Mouse (Mus musculus) midbrain, postnatal 0 days (tissue): ENCODE measurements around the gene Obp2b. TPM values are rescaled to one million over a fixed set of nuclear protein-coding genes. Genes with fewer than 3 reads are reported as not detected.

Source experiments
- ATAC-seq: fragments of 200-750 bp; cut with Nextera tagmentation; 2 replicates; pipeline ENCODE4 v1.8.0; 2017; ENCODE audit warnings: moderate number of reproducible peaks, mild to moderate bottlenecking, moderate TSS enrichment, moderate library complexity; ENCODE audit not compliant: low FRiP score
- DNase-seq: peaks from one replicate; pipeline ENCODE4 v3.0.0-alpha.2; 2015; ENCODE audit warnings: low spot score
- H3K27ac ChIP-seq: fragments of 300-500 bp; sonication (generic); 2 replicates; pipeline ENCODE4 v1.5.1; 2014; ENCODE audit warnings: low read depth, mild to moderate bottlenecking, low read length, mixed read lengths
- H3K27me3 ChIP-seq: fragments of 300-500 bp; sonication (generic); 2 replicates; pipeline ENCODE4 v1.6.1; 2014; ENCODE audit warnings: low read length, control low read depth, mixed read lengths; ENCODE audit not compliant: insufficient read depth
- H3K36me3 ChIP-seq: fragments of 300-500 bp; sonication (generic); 2 replicates; pipeline ENCODE4 v1.6.1; 2014; ENCODE audit warnings: low read length, control low read depth, mixed read lengths; ENCODE audit not compliant: insufficient read depth
- H3K4me1 ChIP-seq: fragments of 300-500 bp; sonication (generic); 2 replicates; pipeline ENCODE4 v1.6.1; 2014; ENCODE audit warnings: mild to moderate bottlenecking, control low read depth, antibody characterized with exemption, low read length, mixed read lengths; ENCODE audit not compliant: insufficient read depth
- H3K4me2 ChIP-seq: fragments of 300-500 bp; sonication (generic); 2 replicates; pipeline ENCODE4 v1.6.1; 2014; ENCODE audit warnings: low read depth, mild to moderate bottlenecking, low read length, mixed read lengths; ENCODE audit not compliant: poor library complexity, severe bottlenecking
- H3K4me3 ChIP-seq: fragments of 300-500 bp; sonication (generic); 2 replicates; pipeline ENCODE4 v1.5.1; 2014; ENCODE audit warnings: low read depth, mild to moderate bottlenecking, low read length, moderate library complexity
- H3K9ac ChIP-seq: fragments of 300-500 bp; sonication (generic); replicated peaks from 2 replicates; pipeline ENCODE4 v1.6.1; 2014; ENCODE audit warnings: mild to moderate bottlenecking, low read length, moderate library complexity, mixed read lengths; ENCODE audit not compliant: poor library complexity, severe bottlenecking
- H3K9me3 ChIP-seq: fragments of 300-500 bp; sonication (generic); 2 replicates; pipeline ENCODE4 v1.6.1; 2016; ENCODE audit warnings: low read length, control low read depth
- CTCF ChIP-seq: IDR thresholded peaks from 2 replicates; pipeline ENCODE4 v1.5.1; 2016; ENCODE audit warnings: antibody characterized with exemption, mild to moderate bottlenecking
- WGBS: fragments of 180-500 bp; shearing (Covaris S2); extraction: QIAGEN DNeasy Blood & Tissue Kit; methylation state at CpG from one replicate; pipeline ENCODE4 v1.1.7; 2014; 5-methylcytosine and 5-hydroxymethylcytosine counted together
- polyA plus RNA-seq: library from polyadenylated mRNA; unstranded; fragments of >200 nt; fragmentation: Nextera tagmentation; extraction: Ambion mirVana; gene quantifications from 2 replicates; pipeline ENCODE4 v1.2.1, GENCODE M21; 2015
- total RNA-seq: library from RNA; depleted of rRNA; stranded (reverse); fragments of >200 nt; gene quantifications from 2 replicates; pipeline ENCODE4 v1.2.3, GENCODE M21; 2014

The Obp2b gene
- total and polyA plus RNA-seq, 2 experiments from 2014 or later, result not detected

DNA sequence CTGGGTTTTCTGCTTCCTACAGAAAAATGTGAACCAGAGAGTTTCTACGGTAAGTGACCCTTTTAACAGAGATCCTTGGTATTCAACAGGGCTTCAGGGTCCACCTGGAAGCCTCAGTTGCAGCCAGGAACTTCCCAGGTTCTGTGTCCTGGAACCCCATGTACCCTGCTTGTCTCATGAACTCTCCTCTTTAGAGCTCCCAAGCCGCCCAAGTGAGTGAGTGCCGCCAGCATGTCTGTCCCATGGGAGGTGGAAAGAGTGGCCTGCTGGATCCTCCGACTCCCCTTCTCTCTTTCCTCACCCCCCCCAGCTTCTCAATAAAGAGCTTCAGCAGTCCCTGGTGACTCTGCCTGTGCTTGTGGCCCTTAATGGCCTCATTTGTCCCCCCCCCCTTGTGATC is 31.0 kb downstream of the Obp2b start:
- no peaks in the 10 kb centered on the region; the same call in 1 of the 2 replicates for H3K27me3 ChIP-seq
- DNase-seq (no peak), ATAC-seq (no peak)
- H3K27ac ChIP-seq, result no peak overlapping the region
- no peaks in the 10 kb centered on the region for H3K9me3 ChIP-seq
- 83% methylated on average over 4 of the region's 4 CpGs for WGBS
- H3K4me2 ChIP-seq, result no peak overlapping the region
- no peak overlapping the region for H3K9ac ChIP-seq
- no peak for TF ChIP-seq CTCF
- H3K4me3 ChIP-seq, result no peak overlapping the region
- no peaks in the 10 kb centered on the region for H3K36me3 ChIP-seq
- H3K4me1 ChIP-seq, result no peaks in the 10 kb centered on the region

- DNase-seq (no peak), ATAC-seq (no peak)
- H3K27ac ChIP-seq, result no peak overlapping the region
- no peaks in the 10 kb centered on the region for H3K9me3 ChIP-seq
- no peaks in the 10 kb centered on the region for H3K4me1 ChIP-seq
- no peaks in the 10 kb centered on the region for H3K27me3 ChIP-seq
- no peak for TF ChIP-seq CTCF
- H3K4me3 ChIP-seq, result no peak overlapping the region
- WGBS, result 81% methylated on average over 2 of the region's 2 CpGs
- H3K36me3 ChIP-seq, result no peaks in the 10 kb centered on the region
- no peak overlapping the region for H3K9ac ChIP-seq
- no peak overlapping the region for H3K4me2 ChIP-seq
Observed at GRCm38 (mm10) chr2:25773507-25773906, 36.7 kb downstream of the Obp2b start.

- no peaks in the 10 kb centered on the region for H3K4me1 ChIP-seq
- TF ChIP-seq CTCF, result no peak
- H3K9ac ChIP-seq, result no peak overlapping the region
- 85% methylated on average over 2 of the region's 2 CpGs for WGBS
- H3K36me3 ChIP-seq, result no peaks in the 10 kb centered on the region
- H3K4me3 ChIP-seq, result no peak overlapping the region
- H3K27ac ChIP-seq, result no peak overlapping the region
- DNase-seq, result no peak
- no peak for ATAC-seq
- H3K27me3 ChIP-seq, result no peaks in the 10 kb centered on the region
- H3K4me2 ChIP-seq, result no peak overlapping the region
- no peaks in the 10 kb centered on the region for H3K9me3 ChIP-seq
Observed at GRCm38 (mm10) chr2:25774640-25775039, 37.8 kb downstream of the Obp2b start.

- DNase-seq (no peak), ATAC-seq (no peak)
- 41% methylated on average over 3 of the region's 3 CpGs for WGBS
- no peaks in the 10 kb centered on the region for H3K4me1 ChIP-seq
- no peak overlapping the region for H3K4me2 ChIP-seq
- H3K9ac ChIP-seq, result no peak overlapping the region
- H3K36me3 ChIP-seq, result no peaks in the 10 kb centered on the region
- no peak overlapping the region for H3K27ac ChIP-seq
- H3K4me3 ChIP-seq, result no peak overlapping the region
- TF ChIP-seq CTCF, result no peak
- no peaks in the 10 kb centered on the region for H3K9me3 ChIP-seq
- no peaks in the 10 kb centered on the region for H3K27me3 ChIP-seq
Observed at GRCm38 (mm10) chr2:25775991-25776390, 39.2 kb downstream of the Obp2b start.

DNA sequence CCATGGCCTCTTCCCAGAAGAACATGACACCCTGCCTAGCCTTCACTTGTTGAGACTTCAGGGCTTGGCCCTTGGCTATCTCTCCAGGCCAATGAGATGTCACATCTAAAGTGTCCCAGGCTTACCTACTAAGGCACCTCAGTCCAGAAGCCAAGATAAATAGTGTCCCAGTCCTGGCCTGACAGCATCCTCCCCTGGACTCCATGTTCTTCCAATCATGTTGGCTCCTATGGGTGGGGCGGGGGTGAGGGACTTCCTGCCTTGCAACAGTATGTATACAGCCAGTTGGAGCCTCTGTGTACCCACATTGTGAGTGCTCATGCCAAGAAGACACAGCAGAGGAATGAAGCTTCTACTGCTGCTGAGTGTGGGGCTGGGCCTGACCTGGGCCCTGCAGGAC is 39.9 kb downstream of the Obp2b start, which contains the start of gene Lcn11:
TSS of gene Lcn11 (plus strand) at position 301 of the 400 bp plus-strand sequence.
- Histone ChIP-seq H3K9me3 (no peaks in the 10 kb centered on the region), H3K4me2 (no peak within 1 kb of the TSS), H3K27me3 (no peaks in the 10 kb centered on the region), H3K9ac (no peak within 1 kb of the TSS), H3K27ac (no peak within 1 kb of the TSS), H3K4me1 (no peaks in the 10 kb centered on the region), H3K4me3 (no peak within 1 kb of the TSS), H3K36me3 (no peaks in the 10 kb centered on the region)
- ATAC-seq (no peak), DNase-seq (no peak)
- no peak for TF ChIP-seq CTCF
- 88% methylated on average over 1 of the region's 1 CpGs for WGBS

DNA sequence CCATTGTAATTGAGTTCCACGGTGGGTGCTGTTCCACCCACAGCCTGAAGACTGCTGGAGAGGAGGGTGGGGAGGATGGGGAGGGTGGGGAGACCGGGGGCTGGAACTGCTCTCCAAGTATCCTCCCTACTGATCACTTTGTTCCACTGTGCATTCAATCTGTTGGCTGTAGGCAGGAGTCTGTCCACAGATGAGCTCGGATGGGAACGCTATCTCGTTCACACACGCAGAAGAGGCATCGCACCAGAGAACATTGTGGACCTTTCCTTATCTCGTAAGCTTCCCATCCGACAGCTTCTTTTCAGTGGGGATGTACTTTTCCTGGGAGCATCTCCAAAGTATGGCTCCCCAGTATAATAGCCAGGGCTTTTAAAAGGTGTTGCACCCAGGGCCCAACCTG is 42.3 kb downstream of the Obp2b start:
- ATAC-seq, result no peak
- WGBS, result 89% methylated on average over 9 of the region's 9 CpGs
- no peaks in the 10 kb centered on the region for H3K9me3 ChIP-seq

More for the DNA sequence above, 42.3 kb downstream of the Obp2b start:
- H3K27ac ChIP-seq, result no peak overlapping the region
- H3K36me3 ChIP-seq, result no peaks in the 10 kb centered on the region
- no peaks in the 10 kb centered on the region for H3K27me3 ChIP-seq
- no peak overlapping the region for H3K4me2 ChIP-seq
- no peak for TF ChIP-seq CTCF
- H3K4me3 ChIP-seq, result no peak overlapping the region
- H3K4me1 ChIP-seq, result no peaks in the 10 kb centered on the region
- H3K9ac ChIP-seq, result no peak overlapping the region
- DNase-seq, result no peak
